Mouse (Mus musculus) hematopoietic stem cell, adult 5-6 weeks (primary cell): ENCODE measurements around the gene Park7. TPM values are rescaled to one million over a fixed set of nuclear protein-coding genes. Genes with fewer than 3 reads are reported as not detected.
"Not testable (repeated sequence)": the region's sequence is repeated elsewhere in the genome, so short reads cannot be mapped to it uniquely, and the experiment has no call there.

Source experiments
- ATAC-seq, 2 experiments: fragments of 125-278 bp in 1 of 2; replicated peaks in 1 of 2; 2 replicates each; pipeline ENCODE4 v1.8.0; 2016 to 2017; ENCODE audit warnings: inconsistent platforms in 2 of 2, mild to moderate bottlenecking in 2 of 2, moderate number of reproducible peaks in 2 of 2, low read depth in 1 of 2, moderate TSS enrichment in 1 of 2; ENCODE audit not compliant: low FRiP score in 2 of 2, poor library complexity in 2 of 2, severe bottlenecking in 2 of 2, insufficient read depth in 1 of 2, low TSS enrichment in 1 of 2
- total RNA-seq: library from RNA; stranded (forward); fragments of 172-1452, 232-1000 nt; gene quantifications from 2 replicates; pipeline ENCODE4 v1.2.3, GENCODE M21; 2017

Gene Park7
- total RNA-seq, 1 experiment from 2014 or later, result 401 TPM

DNA sequence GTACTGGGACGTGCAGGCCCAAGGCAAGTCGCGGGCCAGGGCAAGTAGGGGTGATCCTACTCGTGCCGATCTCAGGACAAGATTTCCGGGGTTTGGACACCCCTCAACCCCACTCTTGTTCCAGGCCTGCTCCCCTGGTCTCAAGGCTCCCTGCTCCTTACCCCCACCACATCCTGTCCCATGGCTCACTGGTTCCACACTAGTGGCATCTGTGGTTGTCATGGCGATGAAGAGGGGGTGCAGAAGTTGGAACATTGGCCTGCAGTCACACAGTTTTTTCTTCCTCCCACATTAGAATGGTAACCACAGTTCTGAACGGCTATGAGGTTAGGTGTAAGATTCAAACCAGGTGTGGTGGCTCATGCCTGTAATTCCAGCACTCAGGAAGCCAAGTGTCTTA is 7.0 kb upstream of the Park7 start:
- ATAC-seq, result no peak

DNA sequence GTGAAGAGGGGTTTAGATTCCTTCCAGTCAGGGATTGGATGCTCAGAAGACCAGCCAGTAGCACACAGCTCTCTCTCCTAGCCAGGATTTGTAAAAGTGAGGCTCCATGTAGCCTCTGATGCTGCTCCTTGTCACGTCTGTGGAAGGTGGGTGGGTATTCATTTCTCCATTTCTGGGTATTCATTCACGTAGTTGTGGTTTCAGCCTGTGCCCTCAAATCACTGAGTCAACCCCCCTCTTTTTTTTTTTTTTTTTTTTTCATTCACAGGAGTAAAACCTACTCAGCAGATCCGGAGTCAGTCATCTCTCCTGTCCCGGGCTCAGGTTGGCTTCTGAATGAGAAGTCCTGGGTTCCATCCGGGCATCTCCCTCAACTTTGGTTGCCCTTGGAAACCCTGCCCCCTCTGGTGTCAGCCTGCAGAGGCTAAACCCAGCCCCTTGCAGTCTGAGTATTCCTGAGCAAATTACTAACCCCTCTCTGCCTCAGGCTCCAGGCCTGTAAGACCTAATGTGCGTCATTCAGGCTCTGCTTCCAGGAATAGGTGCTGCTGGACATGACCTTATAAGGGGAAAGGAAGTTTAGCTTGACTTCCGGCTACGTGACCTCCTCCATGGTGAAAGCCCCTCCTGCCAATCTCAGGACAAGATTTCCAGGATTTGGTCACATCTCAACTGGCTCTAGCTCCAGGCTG is 3.2 kb upstream of the Park7 start:
- ATAC-seq, result no peak

DNA sequence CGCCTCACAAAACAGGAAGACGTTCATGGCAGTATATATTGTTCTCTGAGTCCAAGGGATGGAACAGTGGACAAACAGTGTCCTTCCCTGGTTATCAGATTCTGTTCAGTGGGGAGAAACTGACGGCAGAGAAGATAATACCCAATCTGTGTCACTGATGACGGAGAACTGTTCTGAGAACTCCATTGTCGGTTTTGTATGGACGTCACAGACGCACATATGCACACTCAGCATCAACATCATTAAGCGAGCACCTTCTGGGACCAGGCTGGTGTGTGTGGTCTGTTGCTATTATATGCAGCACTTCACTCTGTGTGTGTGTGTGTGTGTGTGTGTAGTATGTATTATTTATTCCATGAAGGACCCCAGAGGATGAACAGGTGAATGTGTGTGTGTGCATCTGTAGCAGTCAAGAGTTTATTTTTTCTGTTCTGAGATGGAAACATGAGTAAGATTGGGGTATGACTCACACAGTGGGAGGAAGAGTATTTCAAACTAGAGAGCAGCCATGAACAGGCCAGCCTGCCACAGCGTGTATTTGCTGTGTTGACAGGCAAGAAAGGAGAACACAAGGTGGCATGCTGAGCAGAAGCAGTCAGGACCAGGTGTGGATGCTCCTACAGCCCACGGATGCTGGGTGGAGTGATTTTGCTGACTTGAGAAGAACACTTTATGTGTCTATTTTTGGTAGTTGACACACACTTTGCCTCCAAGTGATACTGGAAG is 1.1 kb upstream of the Park7 start:
- ATAC-seq, result no peak

DNA sequence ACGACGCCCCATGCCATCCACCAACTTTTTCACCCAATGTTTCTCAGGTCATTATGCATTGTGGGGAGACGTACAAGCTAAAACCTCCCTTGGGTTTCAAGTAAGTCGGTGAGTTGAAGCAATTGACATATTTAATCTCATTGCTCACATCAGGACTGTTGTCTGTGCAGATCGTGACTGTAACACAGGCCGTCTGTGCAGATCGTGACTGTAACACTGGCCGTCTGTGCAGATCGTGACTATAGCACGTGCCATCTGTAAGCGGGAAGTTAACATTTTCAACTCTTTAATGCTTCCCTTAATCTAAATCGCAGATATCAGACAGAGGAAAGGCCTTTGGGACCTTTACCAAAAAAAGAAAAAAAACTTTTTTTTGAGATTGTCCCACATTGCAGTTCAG is 494 bp downstream of the Park7 start:
- no peak for ATAC-seq

DNA sequence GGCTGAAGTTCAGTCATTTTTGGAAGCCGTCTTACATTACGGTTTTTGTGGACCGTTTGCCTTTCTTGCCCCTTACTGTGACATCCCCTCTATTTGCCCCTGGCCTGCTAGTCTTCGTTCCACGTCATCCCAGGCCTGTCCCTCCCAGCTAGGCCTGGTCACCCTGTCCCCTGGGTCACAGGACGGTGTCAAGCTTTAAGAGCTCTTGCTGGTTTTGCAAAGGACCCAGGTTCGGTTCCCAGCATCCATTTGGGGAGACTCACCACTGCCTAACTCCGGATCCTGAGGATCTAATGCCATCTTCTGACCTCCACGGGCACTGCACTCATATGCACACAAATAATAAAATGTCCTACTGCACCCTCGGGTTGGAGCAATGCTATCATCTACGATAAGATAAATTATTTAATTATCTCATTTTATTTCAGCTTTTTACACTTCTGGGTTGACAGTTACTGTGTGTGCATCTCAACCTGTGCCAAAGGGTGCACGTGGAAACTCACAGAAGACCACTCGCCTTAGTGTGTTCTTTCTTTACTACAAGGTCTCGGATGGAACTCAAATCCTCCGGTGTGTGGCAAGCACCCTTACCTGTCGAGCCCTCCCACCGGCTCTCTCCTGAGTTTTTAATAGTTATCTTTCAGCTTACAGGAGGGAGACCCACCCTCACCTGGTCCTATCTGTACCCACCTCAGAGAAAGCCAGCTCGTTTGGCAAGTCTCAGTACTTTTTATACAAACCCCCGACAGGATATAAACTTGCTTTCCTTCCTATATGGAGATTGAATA is 3.9 kb downstream of the Park7 start:
- ATAC-seq, result no peak

DNA sequence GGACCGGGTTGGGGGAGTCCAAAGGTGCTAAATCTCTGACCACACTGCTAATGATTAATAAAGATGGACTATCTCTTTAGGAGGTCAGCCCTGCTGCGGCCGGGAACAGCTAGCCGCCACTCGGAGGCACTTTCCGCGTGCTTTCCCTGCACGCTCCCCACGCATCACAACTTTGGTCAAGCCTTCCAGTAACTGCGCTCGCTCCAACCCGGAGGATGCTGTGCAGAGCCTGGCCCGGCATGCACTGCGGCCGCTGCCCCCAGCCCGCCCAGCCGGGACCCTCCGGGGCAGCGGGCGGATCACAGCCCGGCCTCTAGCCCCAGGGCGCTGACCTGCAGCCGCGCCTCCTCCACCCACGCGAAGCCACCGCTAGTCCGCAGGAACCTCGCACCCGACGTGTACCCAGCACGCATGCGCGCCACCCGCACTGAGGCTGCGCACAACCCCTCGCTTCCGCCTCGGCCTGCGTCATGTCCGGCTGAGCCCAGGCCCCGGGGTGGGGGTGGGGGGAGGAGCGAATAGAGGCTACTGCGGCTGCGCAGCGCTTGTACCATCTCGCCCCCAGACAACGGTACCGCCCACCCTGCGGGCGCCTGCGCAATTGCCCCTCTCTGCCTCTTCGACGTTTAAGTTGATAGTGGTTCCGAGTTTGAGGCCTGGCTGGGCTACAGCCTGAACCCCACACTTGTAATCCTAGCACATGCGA is 4.6 kb downstream of the Park7 start:
- peak; percentile 70 to 79 for ATAC-seq

DNA sequence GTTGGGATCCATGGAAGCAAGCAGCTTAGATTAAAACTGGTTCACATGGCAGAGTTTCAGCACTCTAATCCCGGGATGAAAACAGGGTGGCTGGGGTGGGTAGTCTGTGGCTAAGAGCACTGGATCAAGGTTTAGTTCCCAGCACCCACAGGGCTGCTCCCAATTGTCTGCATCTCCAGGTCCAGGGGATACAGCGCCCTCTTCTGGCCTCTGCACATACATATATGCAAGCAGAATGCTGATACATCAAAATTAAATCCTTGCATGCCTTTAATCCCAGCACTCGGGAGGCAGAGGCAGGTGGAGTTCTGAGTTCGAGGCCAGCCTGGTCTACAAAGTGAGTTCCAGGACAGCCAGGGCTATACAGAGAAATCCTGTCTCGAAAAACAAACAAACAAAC is 5.7 kb downstream of the Park7 start:
- not testable (repeated sequence) for ATAC-seq

DNA sequence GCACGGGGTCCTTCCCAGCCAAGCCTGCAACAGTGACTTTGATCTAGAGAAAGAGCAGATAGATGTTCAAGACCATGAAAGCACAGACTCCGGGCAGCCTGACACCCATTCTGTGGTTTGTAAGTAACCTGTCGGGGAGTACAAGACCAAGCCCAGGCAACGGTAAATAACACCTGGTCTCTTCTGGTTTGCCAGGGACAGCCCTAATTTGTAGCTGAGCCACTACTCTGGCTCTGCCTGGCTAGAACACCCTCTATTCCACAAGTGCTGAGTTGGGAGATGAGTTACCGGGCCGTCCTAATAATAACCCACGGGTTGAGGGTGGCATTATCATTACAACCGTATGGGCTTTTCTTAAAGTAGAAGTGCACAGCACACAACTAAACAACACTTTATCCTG is 7.1 kb downstream of the Park7 start:
- no peak for ATAC-seq

DNA sequence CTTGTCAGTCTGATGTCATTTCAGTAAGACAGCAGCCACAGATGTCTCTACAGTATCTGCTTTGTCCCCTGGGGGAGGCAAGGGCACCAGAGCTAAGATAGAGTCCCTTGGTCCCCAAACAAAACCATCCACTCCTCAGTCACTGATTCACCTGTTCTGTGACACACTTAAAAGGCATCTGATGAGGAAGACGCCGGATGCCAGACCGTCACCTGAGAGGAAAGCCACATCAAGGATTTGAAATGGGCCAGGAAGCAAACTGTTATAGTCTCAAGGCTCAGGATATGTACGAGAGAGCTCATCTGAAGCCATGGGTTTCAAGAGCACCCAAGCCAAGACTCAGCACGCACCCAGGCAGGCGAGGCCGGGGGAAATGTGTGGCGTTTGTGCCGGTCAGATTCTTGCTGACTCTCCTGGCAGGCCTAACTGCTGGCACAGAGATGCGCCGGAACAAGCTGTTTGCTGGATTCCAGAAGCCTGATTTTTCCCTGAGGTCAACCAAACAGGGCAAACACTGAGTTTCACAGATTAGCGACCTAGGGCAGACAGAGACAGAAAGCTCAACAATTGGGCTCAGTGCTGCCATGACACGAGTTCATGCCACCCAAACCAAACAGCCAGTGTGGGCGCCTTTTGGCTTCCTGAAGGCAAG is 11.0 kb downstream of the Park7 start:
- no peak for ATAC-seq

DNA sequence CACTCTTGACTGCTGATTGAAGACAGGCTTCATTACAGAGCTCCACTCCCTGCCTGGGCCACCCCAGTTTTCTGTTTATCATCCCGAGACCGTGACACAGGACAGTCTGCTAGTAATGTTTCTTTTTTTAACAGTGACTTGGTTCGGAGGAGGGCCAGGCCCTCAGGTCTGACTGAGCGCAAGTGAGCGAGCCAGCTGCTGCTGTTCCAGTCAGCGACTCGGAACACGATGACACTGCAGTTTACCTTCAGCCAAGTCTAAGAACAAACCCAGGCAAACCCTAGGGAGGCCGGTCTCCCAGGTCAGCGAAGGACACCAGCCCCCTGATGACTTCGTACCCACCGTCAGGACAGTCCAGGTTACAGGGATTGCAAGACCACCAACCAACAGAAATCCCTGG is 12.2 kb downstream of the Park7 start:
- ATAC-seq, result no peak

DNA sequence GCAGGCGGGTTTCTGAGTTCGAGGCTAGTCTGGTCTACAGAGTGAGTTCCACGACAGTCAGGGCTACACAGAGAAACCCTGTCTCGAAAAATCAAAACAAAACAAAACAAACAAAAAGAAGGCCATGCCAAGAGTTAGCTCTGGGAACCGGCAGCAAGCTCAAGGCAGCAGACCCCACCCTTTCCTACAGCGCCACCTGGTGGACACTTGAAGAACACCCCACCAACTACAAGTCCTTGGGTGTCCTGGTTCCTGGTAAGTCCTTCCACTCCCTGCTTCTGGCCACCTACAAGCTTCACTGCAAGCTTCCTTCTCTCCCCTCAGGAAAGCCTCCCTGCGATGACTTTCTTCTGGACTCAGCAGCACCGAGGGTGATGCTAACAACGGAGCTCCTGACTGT is 12.6 kb downstream of the Park7 start:
- peak; percentile 25 to 61; a peak in 1 of 4 replicates for ATAC-seq

DNA sequence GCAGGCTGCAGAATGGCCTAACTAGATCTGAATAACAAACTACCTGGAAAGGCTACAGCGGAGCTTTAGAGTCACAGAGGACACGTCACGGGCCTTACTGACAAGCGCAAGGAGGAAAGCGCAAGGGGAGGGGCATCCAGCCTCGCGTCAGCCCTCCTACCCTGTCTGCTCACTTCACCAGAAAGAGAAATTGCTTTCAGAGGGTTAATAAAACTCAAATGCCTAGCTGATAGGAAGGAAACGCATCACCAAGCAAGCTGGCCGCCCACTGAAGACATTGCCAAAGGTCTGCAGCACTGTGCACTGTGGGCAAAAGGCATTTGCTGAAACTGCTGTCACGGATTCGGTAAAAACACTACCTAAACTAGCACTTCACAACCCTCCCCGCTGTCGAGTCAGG is 13.8 kb downstream of the Park7 start:
- ATAC-seq, result no peak

DNA sequence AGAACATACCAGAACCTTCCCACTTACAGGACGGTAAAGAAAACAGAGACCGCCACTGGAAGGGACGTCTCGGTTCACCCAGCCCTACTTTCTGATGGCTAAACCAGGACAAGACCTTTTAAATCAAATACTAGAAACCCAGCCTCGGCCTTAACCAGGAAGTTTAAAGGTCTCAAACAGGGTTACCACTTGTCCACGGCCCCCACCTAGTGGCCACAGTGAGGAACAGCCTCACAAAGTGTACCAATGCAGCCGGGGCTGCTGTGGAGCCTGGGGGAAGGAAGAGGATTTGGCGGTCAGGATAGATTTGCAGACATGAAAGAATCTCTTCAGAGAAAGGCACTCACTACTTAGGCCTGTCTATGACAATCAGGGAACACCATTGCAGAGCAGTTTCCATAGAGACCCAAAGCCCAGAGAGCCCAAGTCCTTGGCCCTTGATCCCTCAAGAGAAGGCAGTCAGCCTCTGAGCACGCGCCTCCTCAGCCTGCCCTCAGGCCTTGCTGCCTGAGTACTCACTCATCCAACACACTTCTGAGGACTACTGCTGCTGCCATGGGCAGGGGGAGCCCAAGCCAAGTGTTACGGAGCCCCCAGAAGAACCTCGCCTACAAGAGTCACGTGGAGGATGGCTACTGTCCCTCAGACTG is 15.4 kb downstream of the Park7 start:
- ATAC-seq, result peak; percentile 84 to 86

DNA sequence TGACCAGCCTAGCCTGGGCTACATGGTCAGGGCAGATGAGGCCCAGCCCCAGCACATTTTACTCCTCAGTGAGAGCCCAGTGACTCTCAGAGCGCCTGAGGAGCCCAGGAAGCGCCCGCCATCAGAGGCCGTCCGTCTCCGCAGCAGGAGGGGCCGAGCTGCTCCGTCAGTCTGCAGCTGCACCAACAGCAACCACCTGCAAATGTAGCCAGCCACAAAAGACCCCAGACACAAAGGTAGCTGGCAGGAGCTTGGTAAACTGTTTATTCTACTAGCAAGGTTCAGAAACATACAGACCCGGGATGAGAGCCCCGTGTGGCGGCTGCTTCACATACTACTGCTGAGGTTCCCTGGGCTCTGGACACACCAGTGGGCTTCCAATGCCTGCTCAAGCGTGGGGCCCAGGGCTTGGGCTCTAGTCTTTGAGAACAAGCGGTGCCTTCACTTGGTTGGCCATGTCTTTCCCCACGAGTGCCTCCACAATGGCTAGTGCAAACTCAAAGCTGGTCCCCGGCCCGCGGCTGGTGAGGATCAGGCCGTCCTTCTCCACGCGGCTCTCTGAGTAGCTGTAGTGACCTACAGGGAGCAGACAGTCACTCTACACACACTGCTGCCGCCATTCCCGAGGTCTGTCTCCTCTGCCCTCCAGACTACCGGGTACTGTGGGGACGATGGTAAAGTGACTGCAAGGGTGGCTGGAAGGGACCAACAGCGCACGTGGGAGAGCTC is 17.2 kb downstream of the Park7 start:
- no peak for ATAC-seq

DNA sequence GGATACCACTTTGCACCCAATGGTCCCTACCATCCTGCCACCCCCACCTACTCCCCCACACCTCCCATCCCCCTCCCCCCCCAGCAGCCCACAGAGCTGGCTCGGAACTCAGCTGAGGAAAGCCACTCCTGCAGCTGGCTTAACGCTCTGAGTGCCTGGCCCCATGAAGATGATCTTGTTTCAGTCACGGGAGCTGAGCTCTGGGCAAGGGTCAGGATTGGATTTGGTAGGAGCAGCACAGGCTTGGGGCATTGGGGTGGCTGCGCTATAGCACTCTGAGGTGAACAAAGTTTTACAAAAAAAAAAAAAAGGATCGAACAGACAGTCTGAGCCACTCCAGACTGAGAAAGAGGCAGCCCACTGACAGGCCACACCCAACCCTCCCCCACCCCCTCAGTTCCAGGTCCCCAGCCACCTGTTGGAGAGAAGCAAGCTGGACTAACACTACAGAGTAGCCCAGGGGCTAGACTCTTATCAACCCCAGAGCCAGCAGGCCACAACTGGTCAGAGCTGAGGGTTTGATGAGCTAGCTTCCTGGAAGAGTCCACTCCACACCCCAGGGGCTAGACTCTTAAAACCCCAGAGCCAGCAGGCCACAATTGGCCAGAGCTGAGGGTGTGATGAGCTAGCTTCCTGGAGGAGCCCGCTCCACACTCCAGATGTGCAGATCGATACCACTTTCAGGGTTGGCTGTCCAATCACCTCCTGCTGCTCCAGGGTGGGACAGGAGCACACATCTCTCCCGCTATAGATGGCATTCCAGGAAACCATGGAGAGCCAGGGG is 19.3 kb downstream of the Park7 start:
- no peak for ATAC-seq

DNA sequence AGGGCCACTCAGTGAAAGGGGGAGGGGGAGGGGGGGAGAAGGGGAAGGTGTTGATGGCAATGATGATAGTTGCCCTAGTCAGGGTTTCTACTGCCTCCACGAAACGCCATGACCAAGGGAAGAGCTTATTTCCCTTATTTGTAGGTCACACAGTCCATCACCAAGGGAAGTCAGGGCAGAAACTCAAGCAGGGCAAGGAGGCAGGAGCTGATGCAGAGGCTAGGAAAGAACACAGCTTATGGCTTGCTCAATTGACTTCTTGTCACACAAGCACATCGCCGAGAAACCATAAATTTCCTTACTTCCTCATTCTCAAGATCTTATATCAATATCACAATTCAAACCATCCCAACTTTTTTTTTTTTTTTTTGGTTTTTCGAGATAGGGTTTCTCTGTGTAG is 22.9 kb downstream of the Park7 start:
- peak in 1 of 2 experiments; percentile 29; a peak in 1 of 4 replicates for ATAC-seq
